Mouse (Mus musculus): ENCODE measurements around the gene Acpp. TPM values are rescaled to one million over a fixed set of nuclear protein-coding genes. Genes with fewer than 3 reads are reported as not detected.
"Not testable (repeated sequence)": the region's sequence is repeated elsewhere in the genome, so short reads cannot be mapped to it uniquely, and the experiment has no call there.

Gene Acpp
- 2.2 and 2.6 TPM in 2 replicates for polyA plus RNA-seq (2012; rRNA removed)

DNA sequence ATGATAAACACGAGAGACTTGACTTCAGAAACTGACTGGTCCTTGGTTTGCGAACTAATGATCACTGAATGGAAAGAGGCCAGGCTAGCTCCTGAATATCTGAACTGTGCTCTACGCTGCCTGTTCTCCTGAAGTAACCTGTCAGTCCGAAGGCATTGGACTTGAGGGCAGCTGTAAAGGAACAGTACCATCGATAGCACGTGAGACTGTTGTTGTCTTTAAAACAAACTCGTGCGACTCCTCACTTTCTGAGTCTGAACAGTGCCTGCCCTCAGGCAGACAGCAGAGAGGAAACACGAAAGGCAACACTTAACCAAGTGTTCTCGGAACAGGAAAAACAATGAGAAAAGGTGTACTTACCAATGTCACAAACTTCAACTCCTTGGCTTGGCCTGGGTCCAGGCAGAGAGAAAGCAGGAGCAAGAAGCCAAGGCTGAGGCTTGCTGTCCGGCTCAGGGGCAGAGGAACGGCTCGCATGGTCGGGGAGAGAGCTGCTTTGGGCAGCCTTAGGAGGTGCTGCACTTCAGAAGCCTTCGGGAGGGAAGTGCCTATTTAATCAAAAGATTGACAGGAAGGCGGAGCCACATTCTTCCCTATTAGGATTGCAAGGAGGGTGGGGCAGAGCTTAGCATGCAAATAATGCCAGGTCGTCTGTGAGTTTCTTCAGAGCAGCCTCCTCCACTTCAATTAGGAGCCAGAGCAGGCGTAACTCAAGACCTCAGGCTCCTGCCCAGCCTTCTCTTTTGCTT lies at the start of gene Acpp:
Acpp (minus strand) TSS at position 566 of the 749 bp plus-strand sequence.
- WGBS = 18% methylated on average over 18 of the region's 18 CpGs
- TF ChIP-seq POLR2A (IDR thresholded peaks at IDR 0.05; ENCODE audit: low read depth, low read length) (no peak), CTCF (IDR thresholded peaks at IDR 0.05; ENCODE audit: extremely low read depth, insufficient read depth, insufficient read length, insufficient replicate concordance) (no peak)
- Histone ChIP-seq H3K27me3 (ENCODE audit: control insufficient read depth, insufficient read depth, low read length) (no peaks in the 10 kb centered on the region), H3K4me3 (ENCODE audit: extremely low read depth, insufficient read depth, insufficient read length) (peak within 1 kb of the TSS; percentile 46), H3K36me3 (ENCODE audit: control insufficient read depth, insufficient read depth, low read length) (no peaks in the 10 kb centered on the region), H3K4me1 (ENCODE audit: control insufficient read depth, insufficient read depth, insufficient read length) (no peaks in the 10 kb centered on the region; the same call in 1 of the 2 replicates), H3K27ac (ENCODE audit: insufficient read depth, low read length) (peak within 1 kb of the TSS; percentile 19; the same call in 1 of the 2 replicates)
- DNase-seq (ENCODE audit: low read depth in 1 of 2, low spot score in 2 of 2) = peak; percentile 34 to 57

- H3K4me1 ChIP-seq (ENCODE audit: control insufficient read depth, insufficient read depth, insufficient read length) = no peaks in the 10 kb centered on the region
- TF ChIP-seq CTCF (IDR thresholded peaks at IDR 0.05; ENCODE audit: extremely low read depth, insufficient read depth, insufficient read length, insufficient replicate concordance) = no peak
- no peak for TF ChIP-seq POLR2A (IDR thresholded peaks at IDR 0.05; ENCODE audit: low read depth, low read length)
- no peak overlapping the region for H3K4me3 ChIP-seq (ENCODE audit: extremely low read depth, insufficient read depth, insufficient read length)
- no peaks in the 10 kb centered on the region for H3K27me3 ChIP-seq (ENCODE audit: control insufficient read depth, insufficient read depth, low read length)
- no peak overlapping the region for H3K27ac ChIP-seq (ENCODE audit: insufficient read depth, low read length)
- H3K36me3 ChIP-seq (ENCODE audit: control insufficient read depth, insufficient read depth, low read length) = no peaks in the 10 kb centered on the region
- 85% methylated on average over 6 of the region's 6 CpGs for WGBS
- DNase-seq (ENCODE audit: low read depth in 1 of 2, low spot score in 2 of 2) = no peak
Measured at GRCm38 (mm10) chr9:104382571-104383170, 45.1 kb upstream of the Acpp start.

- TF ChIP-seq POLR2A (IDR thresholded peaks at IDR 0.05; ENCODE audit: low read depth, low read length) (no peak), CTCF (IDR thresholded peaks at IDR 0.05; ENCODE audit: extremely low read depth, insufficient read depth, insufficient read length, insufficient replicate concordance) (no peak)
- Histone ChIP-seq H3K4me3 (ENCODE audit: extremely low read depth, insufficient read depth, insufficient read length) (no peak overlapping the region), H3K4me1 (ENCODE audit: control insufficient read depth, insufficient read depth, insufficient read length) (no peaks in the 10 kb centered on the region), H3K36me3 (ENCODE audit: control insufficient read depth, insufficient read depth, low read length) (no peaks in the 10 kb centered on the region), H3K27ac (ENCODE audit: insufficient read depth, low read length) (no peak overlapping the region), H3K27me3 (ENCODE audit: control insufficient read depth, insufficient read depth, low read length) (no peaks in the 10 kb centered on the region)
- DNase-seq (ENCODE audit: low read depth in 1 of 2, low spot score in 2 of 2) = no peak
- WGBS = 50% methylated on average over 9 of the region's 9 CpGs
Measured at GRCm38 (mm10) chr9:104379532-104380162, 42.1 kb upstream of the Acpp start.

GRCm38 (mm10) chr9:104375573-104375972 lies 38.0 kb upstream of the Acpp start:
- no peak overlapping the region for H3K4me3 ChIP-seq (ENCODE audit: extremely low read depth, insufficient read depth, insufficient read length)
- no peak for TF ChIP-seq CTCF (IDR thresholded peaks at IDR 0.05; ENCODE audit: extremely low read depth, insufficient read depth, insufficient read length, insufficient replicate concordance)
- no peaks in the 10 kb centered on the region for H3K27me3 ChIP-seq (ENCODE audit: control insufficient read depth, insufficient read depth, low read length)
- H3K36me3 ChIP-seq (ENCODE audit: control insufficient read depth, insufficient read depth, low read length) = no peaks in the 10 kb centered on the region
- 30% methylated on average over 3 of the region's 3 CpGs for WGBS
- no peak overlapping the region for H3K27ac ChIP-seq (ENCODE audit: insufficient read depth, low read length)
- no peaks in the 10 kb centered on the region for H3K4me1 ChIP-seq (ENCODE audit: control insufficient read depth, insufficient read depth, insufficient read length)
- no peak for DNase-seq (ENCODE audit: low read depth in 1 of 2, low spot score in 2 of 2)

GRCm38 (mm10) chr9:104373253-104373652 lies 35.7 kb upstream of the Acpp start:
- TF ChIP-seq CTCF (IDR thresholded peaks at IDR 0.05; ENCODE audit: extremely low read depth, insufficient read depth, insufficient read length, insufficient replicate concordance) (peak; percentile 31; the same call in 1 of the 2 replicates), POLR2A (IDR thresholded peaks at IDR 0.05; ENCODE audit: low read depth, low read length) (no peak)
- peak in 1 of 2 experiments; percentile 27 for DNase-seq (ENCODE audit: low read depth in 1 of 2, low spot score in 2 of 2)
- Histone ChIP-seq H3K27ac (ENCODE audit: insufficient read depth, low read length) (no peak overlapping the region), H3K4me1 (ENCODE audit: control insufficient read depth, insufficient read depth, insufficient read length) (no peaks in the 10 kb centered on the region), H3K36me3 (ENCODE audit: control insufficient read depth, insufficient read depth, low read length) (no peaks in the 10 kb centered on the region), H3K27me3 (ENCODE audit: control insufficient read depth, insufficient read depth, low read length) (no peaks in the 10 kb centered on the region), H3K4me3 (ENCODE audit: extremely low read depth, insufficient read depth, insufficient read length) (no peak overlapping the region)
- 28% methylated on average over 6 of the region's 6 CpGs for WGBS

GRCm38 (mm10) chr9:104366983-104367382 lies 29.4 kb upstream of the Acpp start:
- no peak for DNase-seq (ENCODE audit: low read depth in 1 of 2, low spot score in 2 of 2)
- Histone ChIP-seq H3K36me3 (ENCODE audit: control insufficient read depth, insufficient read depth, low read length) (no peaks in the 10 kb centered on the region), H3K4me3 (ENCODE audit: extremely low read depth, insufficient read depth, insufficient read length) (no peak overlapping the region), H3K27ac (ENCODE audit: insufficient read depth, low read length) (no peak overlapping the region), H3K4me1 (ENCODE audit: control insufficient read depth, insufficient read depth, insufficient read length) (no peaks in the 10 kb centered on the region), H3K27me3 (ENCODE audit: control insufficient read depth, insufficient read depth, low read length) (no peaks in the 10 kb centered on the region)
- WGBS = 75% methylated on average over 2 of the region's 2 CpGs
- no peak for TF ChIP-seq POLR2A (IDR thresholded peaks at IDR 0.05; ENCODE audit: low read depth, low read length)
- no peak for TF ChIP-seq CTCF (IDR thresholded peaks at IDR 0.05; ENCODE audit: extremely low read depth, insufficient read depth, insufficient read length, insufficient replicate concordance)

DNA sequence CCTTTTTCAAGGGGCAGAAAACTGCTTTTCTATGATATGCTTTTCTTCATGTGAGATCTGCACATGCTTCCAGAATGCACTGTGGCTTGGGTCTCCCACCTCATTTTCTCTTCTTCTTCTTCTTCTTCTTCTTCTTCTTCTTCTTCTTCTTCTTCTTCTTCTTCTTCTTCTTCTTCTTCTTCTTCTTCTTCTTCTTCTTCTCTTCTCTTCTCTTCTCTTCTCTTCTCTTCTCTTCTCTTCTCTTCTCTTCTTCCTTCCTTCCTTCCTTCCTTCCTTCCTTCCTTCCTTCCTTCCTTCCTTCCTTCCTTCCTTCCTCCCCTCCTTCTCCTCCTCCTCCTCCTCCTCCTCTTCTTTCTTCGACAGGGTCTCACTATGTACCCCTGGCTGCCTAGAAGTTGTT lies 24.4 kb upstream of the Acpp start:
- not testable (repeated sequence) for DNase-seq (ENCODE audit: low read depth in 1 of 2, low spot score in 2 of 2); H3K27me3 ChIP-seq (ENCODE audit: control insufficient read depth, insufficient read depth, low read length); H3K4me3 ChIP-seq (ENCODE audit: extremely low read depth, insufficient read depth, insufficient read length); H3K27ac ChIP-seq (ENCODE audit: insufficient read depth, low read length); H3K36me3 ChIP-seq (ENCODE audit: control insufficient read depth, insufficient read depth, low read length); H3K4me1 ChIP-seq (ENCODE audit: control insufficient read depth, insufficient read depth, insufficient read length)
- 69% methylated on average over 1 of the region's 1 CpGs for WGBS
